Mouse (Mus musculus) cerebellum, postnatal 4 days (tissue): ENCODE results near the gene Csf3r.
A peak's percentile ranks its signal among the peaks of the same experiment; 100 is the strongest.
"Not testable (repeated sequence)": the region's sequence is repeated elsewhere in the genome, so short reads cannot be mapped to it uniquely, and the experiment has no call there.

Experiments used
- DNase-seq, 2 experiments: peaks; one replicate each; pipeline ENCODE4 v3.0.0; 2022; ENCODE audit warnings: low spot score in 2 of 2, mixed read lengths in 1 of 2

Gene Csf3r

DNA sequence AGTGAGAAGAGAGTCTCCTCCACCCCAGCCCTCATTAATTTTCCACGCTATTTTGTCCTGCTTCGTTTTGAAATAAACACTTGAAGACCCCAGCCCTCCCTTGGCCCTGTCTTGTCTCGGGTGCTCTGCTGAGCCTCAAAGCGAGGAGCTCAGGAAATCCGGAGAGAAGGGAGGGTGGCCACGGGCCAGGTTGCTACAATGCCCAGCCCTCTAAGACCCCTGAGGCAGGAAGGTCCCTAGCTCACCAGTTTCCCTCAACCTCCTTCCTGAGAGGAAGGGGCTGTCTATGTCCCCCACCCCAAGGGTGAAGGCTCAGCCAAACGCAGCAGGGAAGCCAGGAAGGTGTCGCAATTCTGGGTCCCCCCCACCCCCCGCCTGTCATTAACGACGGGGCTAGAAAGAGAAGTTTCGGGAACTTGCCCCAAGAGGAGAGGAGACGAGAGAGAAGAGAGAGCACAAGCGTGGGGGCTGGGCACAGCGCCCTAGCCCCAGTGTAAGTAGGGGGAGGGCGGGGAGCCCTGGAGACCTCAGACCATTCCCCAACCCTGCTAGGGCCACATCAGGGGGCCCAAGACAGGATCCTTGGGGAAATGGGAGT, at the start of gene Csf3r:
Gene Csf3r, plus strand, starts transcription at position 248 of the 598 bp plus-strand sequence.
- no peak for DNase-seq

GRCm38 (mm10) chr4:125977768-125978167, 46.6 kb upstream of the Csf3r start:
- no peak for DNase-seq

DNA sequence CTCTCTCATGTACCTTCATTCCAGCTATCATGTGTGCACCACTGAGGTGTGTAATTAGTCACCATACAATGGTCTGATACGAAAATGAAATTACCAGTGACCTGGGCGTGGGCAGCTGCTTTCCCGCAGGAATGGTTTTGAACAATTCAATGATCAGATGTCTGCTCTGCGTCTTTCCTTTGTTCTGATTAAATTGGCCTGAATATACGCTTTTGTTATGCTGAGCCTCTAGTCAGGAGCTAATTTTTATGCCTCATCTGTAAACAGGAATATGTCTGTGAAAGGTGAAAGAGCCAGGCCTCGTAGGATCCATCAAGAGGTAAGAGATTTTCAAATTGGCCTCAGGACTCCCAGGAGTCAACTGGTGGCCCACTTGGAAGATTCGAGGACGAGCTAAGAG, 41.1 kb upstream of the Csf3r start:
- no peak for DNase-seq

GRCm38 (mm10) chr4:125985703-125986102, 38.6 kb upstream of the Csf3r start:
- not testable (repeated sequence) for DNase-seq

DNA sequence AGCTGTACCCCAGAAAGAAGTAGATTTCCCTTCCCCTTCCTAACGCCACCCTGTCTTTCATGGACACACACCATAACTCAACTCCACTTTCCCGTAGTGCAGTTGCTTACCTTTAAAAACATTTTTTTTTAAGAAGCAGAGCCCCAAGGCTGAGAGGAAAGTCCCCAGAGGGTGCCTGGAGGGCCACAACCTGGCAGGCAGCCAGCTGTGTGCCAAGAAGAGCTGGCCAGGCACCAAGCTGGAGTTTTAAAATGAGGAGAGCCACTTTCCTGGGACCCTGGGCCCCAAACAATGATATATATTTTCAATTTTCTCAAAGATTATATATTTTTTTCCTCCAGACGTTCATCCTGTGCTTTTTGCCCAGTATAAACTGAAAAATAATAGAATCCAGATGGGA, 37.3 kb upstream of the Csf3r start:
- no peak for DNase-seq

- DNase-seq: no peak
These were observed 35.3 kb upstream of the Csf3r start for GRCm38 (mm10) chr4:125989061-125989460.

- peak; percentile 80 to 88 for DNase-seq
These were observed 34.2 kb upstream of the Csf3r start for GRCm38 (mm10) chr4:125990143-125990542.

DNA sequence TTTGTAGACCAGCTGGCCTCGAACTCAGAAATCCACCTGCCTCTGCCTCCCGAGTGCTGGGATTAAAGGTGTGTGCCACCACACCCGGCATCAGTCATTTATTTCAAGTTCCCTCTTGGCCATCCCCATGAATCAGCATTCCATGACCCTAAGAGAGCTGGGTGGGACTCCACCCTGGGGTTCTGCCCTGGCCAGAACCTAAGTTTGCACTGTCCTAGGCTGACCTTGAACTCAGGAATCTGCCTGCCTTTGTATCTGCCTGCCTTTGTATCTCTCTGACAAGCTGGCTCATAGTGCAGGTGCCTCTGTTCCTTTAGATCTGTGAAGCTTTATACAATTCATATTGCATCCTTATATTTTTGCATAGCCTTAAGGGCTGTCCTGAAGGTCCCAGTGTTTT, 32.1 kb upstream of the Csf3r start:
- DNase-seq: no peak

GRCm38 (mm10) chr4:125992906-125993305, 31.4 kb upstream of the Csf3r start:
- DNase-seq: no peak

GRCm38 (mm10) chr4:125996576-125996975, 27.8 kb upstream of the Csf3r start:
- no peak for DNase-seq

DNA sequence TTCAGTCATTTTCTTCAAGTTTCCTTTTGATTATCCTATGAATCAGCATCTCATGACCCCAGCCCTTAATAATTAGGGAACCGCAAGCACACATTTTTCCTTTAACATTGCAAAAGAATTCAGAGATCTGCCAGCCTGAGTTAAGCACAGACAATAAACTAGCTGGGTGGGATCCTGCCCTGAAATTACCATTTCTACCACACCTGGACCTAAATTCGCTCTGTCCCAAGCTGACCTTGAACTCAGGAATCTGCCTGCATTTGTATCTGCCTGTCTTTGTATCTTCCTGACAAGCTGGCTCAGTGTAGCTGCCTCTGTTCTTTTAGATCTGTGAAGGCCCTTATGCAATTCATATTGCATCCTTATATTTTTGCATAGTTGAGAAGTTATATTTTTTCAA, 26.5 kb upstream of the Csf3r start:
- no peak for DNase-seq

- no peak for DNase-seq
These were observed 22.8 kb upstream of the Csf3r start for GRCm38 (mm10) chr4:126001311-126002199.

GRCm38 (mm10) chr4:126017676-126018332, 6.5 kb upstream of the Csf3r start:
- no peak for DNase-seq

GRCm38 (mm10) chr4:126018966-126019538, 5.3 kb upstream of the Csf3r start:
- no peak for DNase-seq

GRCm38 (mm10) chr4:126025801-126026200, 1.5 kb downstream of the Csf3r start:
- no peak for DNase-seq

GRCm38 (mm10) chr4:126027980-126028379, 3.6 kb downstream of the Csf3r start:
- no peak for DNase-seq

- DNase-seq: no peak
These were observed 4.7 kb downstream of the Csf3r start for GRCm38 (mm10) chr4:126029042-126029441.

DNA sequence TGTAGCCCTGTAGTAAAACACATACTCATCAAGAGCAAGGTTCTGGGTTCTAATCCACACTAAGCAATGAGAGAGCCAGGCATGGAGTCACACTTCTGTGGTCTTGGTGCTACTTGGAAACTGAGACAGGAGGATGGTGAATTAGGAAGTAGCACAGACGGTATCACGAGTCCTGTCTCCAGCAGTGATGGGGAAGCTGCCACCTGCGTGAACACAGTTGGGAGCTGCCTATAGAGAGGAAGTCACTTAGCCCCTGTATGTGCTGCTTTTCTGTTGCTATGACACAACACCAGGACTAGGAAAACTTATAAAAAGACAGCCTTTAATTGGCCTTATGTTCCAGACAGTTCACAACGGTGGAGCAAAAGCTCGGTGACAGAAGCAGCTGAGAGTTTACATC, 6.4 kb downstream of the Csf3r start:
- DNase-seq: no peak

DNA sequence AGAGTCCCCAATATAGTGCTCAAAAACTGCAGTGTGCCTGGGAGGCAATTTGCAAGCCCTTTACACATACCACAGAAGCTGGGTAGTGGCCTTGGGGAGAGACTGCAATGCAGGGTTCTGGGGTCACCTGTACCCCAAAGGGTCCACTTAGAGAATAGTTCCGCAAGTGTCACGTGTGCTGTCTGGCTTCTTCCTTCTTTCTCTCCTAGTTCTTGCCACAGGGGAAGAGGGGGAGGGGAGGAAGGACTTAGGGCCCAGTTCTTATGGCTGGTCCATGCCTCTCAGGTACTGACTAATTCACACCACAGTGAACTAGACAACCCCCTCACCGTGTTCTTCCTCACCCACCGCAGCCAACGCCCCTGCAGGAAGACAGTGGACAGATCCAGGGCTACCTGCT, 11.1 kb downstream of the Csf3r start:
- no peak for DNase-seq

DNA sequence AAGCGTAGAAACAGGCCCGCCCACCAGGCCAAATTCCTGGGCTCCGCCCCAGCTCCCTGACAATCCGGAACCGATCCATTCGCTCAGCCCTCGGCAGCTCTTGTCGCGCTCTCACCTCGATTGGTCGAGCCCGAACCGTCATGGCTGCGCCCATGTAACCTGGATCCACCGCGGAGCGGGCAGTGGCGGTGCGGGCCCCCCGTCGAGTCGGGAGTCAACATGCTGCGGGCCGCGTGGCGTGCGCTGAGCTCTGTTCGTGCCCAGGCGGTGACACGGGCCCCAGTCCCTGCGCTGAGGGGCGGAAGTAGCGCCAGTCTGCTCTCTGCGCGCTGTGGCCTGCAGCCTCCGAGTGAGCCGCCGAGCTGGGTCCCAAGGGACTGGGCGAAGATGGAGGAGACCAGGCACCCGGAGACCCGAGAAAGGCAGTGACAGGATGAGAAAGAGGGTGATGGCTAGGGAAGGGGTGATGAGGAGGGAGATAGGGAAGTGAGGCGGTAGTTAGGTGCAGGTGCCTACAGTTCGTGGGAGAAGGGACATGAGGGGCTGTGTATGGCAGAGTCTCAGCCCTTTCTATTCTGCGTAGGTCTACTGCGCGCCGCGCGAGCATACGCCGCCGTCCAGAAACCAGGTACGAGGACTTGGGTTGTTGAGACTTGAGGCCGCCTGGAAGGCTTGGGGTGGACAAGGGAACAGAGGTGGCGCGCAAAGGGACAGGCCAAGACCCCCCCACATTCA, 22.7 kb downstream of the Csf3r start, which contains the start of gene Mrps15:
Gene Mrps15, plus strand, starts transcription at position 75 of the 735 bp plus-strand sequence.
- DNase-seq: peak; percentile 66 to 79

DNA sequence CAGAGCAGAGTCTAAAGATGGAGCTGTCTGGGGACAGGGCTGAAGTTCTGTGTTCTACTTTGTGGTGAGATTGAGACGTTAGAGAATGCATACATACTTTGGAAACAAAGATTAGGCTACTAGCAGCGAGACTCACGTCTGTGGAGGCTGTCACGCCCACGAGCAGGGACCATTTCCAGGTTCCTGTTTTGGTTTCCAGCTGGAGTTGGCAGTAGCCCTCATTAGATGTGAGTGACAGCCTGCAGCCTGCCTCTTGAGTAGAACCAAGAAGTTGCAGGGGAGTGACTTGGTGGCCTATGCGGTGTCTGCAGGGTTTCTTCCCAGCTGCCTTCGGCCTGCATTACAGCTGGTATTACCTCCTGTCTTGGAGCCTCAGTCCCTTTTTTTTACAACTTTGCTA, 27.3 kb downstream of the Csf3r start:
- no peak for DNase-seq
